In the genomic region with DNA sequence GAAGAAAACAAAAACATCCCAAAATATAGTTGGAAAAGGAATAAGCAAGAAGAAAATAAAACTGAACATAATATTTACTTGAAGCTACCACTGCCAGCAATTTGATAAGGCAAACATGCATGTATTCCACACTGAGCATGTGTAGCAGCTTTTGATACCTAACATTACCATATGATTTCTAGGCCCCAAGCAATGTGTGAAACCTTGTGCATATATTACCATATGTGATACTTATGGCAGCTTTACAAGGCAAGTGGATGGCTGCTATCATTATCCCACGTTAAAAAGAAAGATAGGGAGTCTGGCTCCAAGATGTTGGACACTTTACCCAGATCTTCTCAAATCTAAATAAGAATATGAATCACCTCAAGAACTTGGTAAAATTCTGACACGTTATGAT, we compare ENCODE assay signal across 28 mouse cellular contexts.
DNase-seq lines count a peak whose midpoint lies in the region; ATAC-seq and TF ChIP-seq lines count a peak whose summit lies in the region.
"Had no signal": no experiment of that assay in that cellular context is flagged by ENCODE, and none has a peak within 500 bp of the region (broad histone marks: within the 10 kb centered on the region; RNA-seq: fewer than 3 reads in every experiment).

No protein-coding gene starts in this region.

- peak; percentile 62; the same call in 1 of the 2 replicates for ATAC-seq in forebrain, embryonic 14.5 days
- ATAC-seq: hindbrain, embryonic 16.5 days; intestine, embryonic 15.5 days had no signal

- no peaks in the 10 kb centered on the region for H3K4me1 ChIP-seq in forebrain, embryonic 14.5 days (ENCODE audit: control insufficient read depth, insufficient read depth, low read length)
- H3K4me1 ChIP-seq in forebrain, embryonic 10.5 days, result no peaks in the 10 kb centered on the region
- H3K4me1 ChIP-seq: embryonic facial prominence, embryonic 12.5 days; embryonic facial prominence, embryonic 15.5 days; heart, embryonic 12.5 days; heart, embryonic 15.5 days; hindbrain, embryonic 10.5 days; hindbrain, embryonic 13.5 days; intestine, embryonic 15.5 days had no signal

- WGBS in forebrain, embryonic 14.5 days, result 65% methylated on average over 2 of the region's 2 CpGs
- 78% methylated on average over 2 of the region's 2 CpGs for WGBS in forebrain, embryonic 10.5 days

- no peak overlapping the region for H3K4me3 ChIP-seq in forebrain, embryonic 14.5 days (ENCODE audit: low read depth, low read length)
- no peak overlapping the region for H3K4me3 ChIP-seq in forebrain, embryonic 10.5 days
- H3K4me3 ChIP-seq: embryonic facial prominence, embryonic 12.5 days; embryonic facial prominence, embryonic 15.5 days; gastrocnemius, adult 2 months; heart, embryonic 12.5 days; heart, embryonic 15.5 days; hindbrain, embryonic 10.5 days; hindbrain, embryonic 13.5 days; intestine, embryonic 15.5 days had no signal

- TF ChIP-seq POLR2A in brain, embryonic 14.5 days (IDR thresholded peaks at IDR 0.05; ENCODE audit: borderline replicate concordance, extremely low read depth, insufficient read depth, insufficient read length, poor library complexity, severe bottlenecking), result no peak

- no peak overlapping the region for H3K9ac ChIP-seq in forebrain, embryonic 14.5 days (ENCODE audit: low read length)
- H3K9ac ChIP-seq: embryonic facial prominence, embryonic 12.5 days; embryonic facial prominence, embryonic 15.5 days; heart, embryonic 12.5 days; heart, embryonic 15.5 days; hindbrain, embryonic 13.5 days; intestine, embryonic 15.5 days had no signal

- H3K36me3 ChIP-seq in forebrain, embryonic 14.5 days (ENCODE audit: control insufficient read depth, insufficient read depth, low read length), result no peaks in the 10 kb centered on the region
- no peaks in the 10 kb centered on the region for H3K36me3 ChIP-seq in forebrain, embryonic 10.5 days (replicated peaks)
- H3K36me3 ChIP-seq: embryonic facial prominence, embryonic 12.5 days; embryonic facial prominence, embryonic 15.5 days; heart, embryonic 12.5 days; heart, embryonic 15.5 days; hindbrain, embryonic 10.5 days; hindbrain, embryonic 13.5 days; intestine, embryonic 15.5 days had no signal

- no peak overlapping the region for H3K27ac ChIP-seq in forebrain, embryonic 14.5 days (ENCODE audit: low read depth, low read length)
- no peak overlapping the region for H3K27ac ChIP-seq in forebrain, embryonic 10.5 days
- H3K27ac ChIP-seq: embryonic facial prominence, embryonic 12.5 days; embryonic facial prominence, embryonic 15.5 days; gastrocnemius, adult 2 months; heart, embryonic 15.5 days; hindbrain, embryonic 10.5 days; hindbrain, embryonic 13.5 days; intestine, embryonic 15.5 days had no signal

- H3K27me3 ChIP-seq in forebrain, embryonic 14.5 days (replicated peaks; ENCODE audit: control insufficient read depth, insufficient read depth, low read length), result no peaks in the 10 kb centered on the region
- H3K27me3 ChIP-seq in forebrain, embryonic 10.5 days (ENCODE audit: poor library complexity, severe bottlenecking), result no peaks in the 10 kb centered on the region
- H3K27me3 ChIP-seq: embryonic facial prominence, embryonic 12.5 days; embryonic facial prominence, embryonic 15.5 days; heart, embryonic 12.5 days; heart, embryonic 15.5 days; hindbrain, embryonic 13.5 days; intestine, embryonic 15.5 days had no signal

- TF ChIP-seq CTCF in brain, embryonic 14.5 days (IDR thresholded peaks at IDR 0.05; ENCODE audit: borderline replicate concordance, extremely low read depth, insufficient read depth, insufficient read length), result no peak

- peak; percentile 60 for DNase-seq in forebrain, embryonic 14.5 days (ENCODE audit: low spot score)
- no peak for DNase-seq in forebrain, embryonic 10.5 days (ENCODE audit: extremely low spot score, low spot score)
- peak; percentile 2 to 20 for DNase-seq in frontal cortex, adult 2 months (ENCODE audit: extremely low spot score in 1 of 2, low spot score in 1 of 2)
- DNase-seq in frontal cortex, postnatal 36 days (ENCODE audit: low spot score in 2 of 2), result no peak
- DNase-seq in brain, embryonic 14.5 days (ENCODE audit: low read depth), result peak; percentile 72
- DNase-seq in telencephalon, adult 2 months (ENCODE audit: low read depth, low spot score), result peak; percentile 8
- no peak for DNase-seq in retina, embryonic 14.5 days (ENCODE audit: low spot score)
- DNase-seq: adrenal gland, adult 2 months; adrenal gland, postnatal 14 days; B cell, adult 2 months; cerebellum, adult 18-20 months; cerebellum, adult 9-11 months; cerebellum, postnatal 25 days; gastrocnemius, adult 2 months; gastrocnemius, postnatal 14 days; heart, adult 11 months; heart, postnatal 10 days; heart, postnatal 36 days; kidney, adult 11 months; kidney, adult 8-10 months had no signal

- no peak overlapping the region for H3K4me2 ChIP-seq in forebrain, embryonic 14.5 days (ENCODE audit: low read length)
- H3K4me2 ChIP-seq: embryonic facial prominence, embryonic 12.5 days; embryonic facial prominence, embryonic 15.5 days; heart, embryonic 12.5 days; heart, embryonic 15.5 days; hindbrain, embryonic 13.5 days; intestine, embryonic 15.5 days had no signal

- H3K9me3 ChIP-seq in forebrain, embryonic 14.5 days (replicated peaks; ENCODE audit: control insufficient read depth, low read length), result no peaks in the 10 kb centered on the region
- no peaks in the 10 kb centered on the region for H3K9me3 ChIP-seq in forebrain, embryonic 10.5 days
- H3K9me3 ChIP-seq: embryonic facial prominence, embryonic 12.5 days; embryonic facial prominence, embryonic 15.5 days; heart, embryonic 12.5 days; heart, embryonic 15.5 days; hindbrain, embryonic 10.5 days; hindbrain, embryonic 13.5 days; intestine, embryonic 15.5 days had no signal

Comparison
In these comparisons a context has a peak if more than half of its experiments do, and no peak if none do; other contexts are left out.
1. DNase-seq: peak in forebrain, embryonic 14.5 days (single experiment), frontal cortex, adult 2 months (2 of 2), brain, embryonic 14.5 days (single experiment) and telencephalon, adult 2 months (single experiment); none in forebrain, embryonic 10.5 days (single experiment), frontal cortex, postnatal 36 days (0 of 2) and retina, embryonic 14.5 days (single experiment).